Mouse (Mus musculus): ENCODE results near the gene Olfr67. TPM values are rescaled to one million over a fixed set of nuclear protein-coding genes. Genes with fewer than 3 reads are reported as not detected.
"Not testable (repeated sequence)": the region's sequence is repeated elsewhere in the genome, so short reads cannot be mapped to it uniquely, and the experiment has no call there.

The Olfr67 gene
- total RNA-seq (2021): not detected

- DNase-seq (ENCODE audit: extremely low spot score in 1 of 2, low spot score in 1 of 2): no peak
Observed at GRCm38 (mm10) chr7:103791721-103792120, at the start of gene Olfr67. TSS of gene Olfr67 (minus strand) at chr7:103791821.

- no peak for DNase-seq (ENCODE audit: extremely low spot score in 1 of 2, low spot score in 1 of 2)
Observed at GRCm38 (mm10) chr7:103840268-103840667, 48.6 kb upstream of the Olfr67 start, which contains the start of gene Hbb-bh2. TSS of gene Hbb-bh2 (minus strand) at chr7:103840520.

- no peak for DNase-seq (ENCODE audit: extremely low spot score in 1 of 2, low spot score in 1 of 2)
Observed at GRCm38 (mm10) chr7:103827808-103828207, 36.2 kb upstream of the Olfr67 start, which contains the start of gene Hbb-bs. TSS of gene Hbb-bs (minus strand) at chr7:103828096.

GRCm38 (mm10) chr7:103827139-103827538 lies 35.5 kb upstream of the Olfr67 start:
- not testable (repeated sequence) for DNase-seq (ENCODE audit: extremely low spot score in 1 of 2, low spot score in 1 of 2)

- DNase-seq (ENCODE audit: extremely low spot score in 1 of 2, low spot score in 1 of 2): no peak
Observed at GRCm38 (mm10) chr7:103826255-103826887, 34.8 kb upstream of the Olfr67 start.

- DNase-seq (ENCODE audit: extremely low spot score in 1 of 2, low spot score in 1 of 2): no peak
Observed at GRCm38 (mm10) chr7:103825536-103826254, 34.1 kb upstream of the Olfr67 start.

- DNase-seq (ENCODE audit: extremely low spot score in 1 of 2, low spot score in 1 of 2): no peak
Observed at GRCm38 (mm10) chr7:103824597-103824996, 33.0 kb upstream of the Olfr67 start.

GRCm38 (mm10) chr7:103815085-103815484 lies 23.5 kb upstream of the Olfr67 start:
- not testable (repeated sequence) for DNase-seq (ENCODE audit: extremely low spot score in 1 of 2, low spot score in 1 of 2)

- no peak for DNase-seq (ENCODE audit: extremely low spot score in 1 of 2, low spot score in 1 of 2)
Observed at GRCm38 (mm10) chr7:103813766-103814165, 22.1 kb upstream of the Olfr67 start, which contains the start of gene Hbb-bt. TSS of gene Hbb-bt (minus strand) at chr7:103813996.

GRCm38 (mm10) chr7:103813152-103813551 lies 21.5 kb upstream of the Olfr67 start:
- not testable (repeated sequence) for DNase-seq (ENCODE audit: extremely low spot score in 1 of 2, low spot score in 1 of 2)

- DNase-seq (ENCODE audit: extremely low spot score in 1 of 2, low spot score in 1 of 2): no peak
Observed at GRCm38 (mm10) chr7:103812174-103812573, 20.6 kb upstream of the Olfr67 start.

GRCm38 (mm10) chr7:103811223-103811845 lies 19.7 kb upstream of the Olfr67 start:
- no peak for DNase-seq (ENCODE audit: extremely low spot score in 1 of 2, low spot score in 1 of 2)

- DNase-seq (ENCODE audit: extremely low spot score in 1 of 2, low spot score in 1 of 2): no peak
Observed at GRCm38 (mm10) chr7:103810746-103811145, 19.1 kb upstream of the Olfr67 start.

GRCm38 (mm10) chr7:103810296-103810695 lies 18.7 kb upstream of the Olfr67 start:
- no peak for DNase-seq (ENCODE audit: extremely low spot score in 1 of 2, low spot score in 1 of 2)

- DNase-seq (ENCODE audit: extremely low spot score in 1 of 2, low spot score in 1 of 2): no peak
Observed at GRCm38 (mm10) chr7:103809801-103810155, 18.2 kb upstream of the Olfr67 start.

GRCm38 (mm10) chr7:103808971-103809800 lies 17.6 kb upstream of the Olfr67 start:
- DNase-seq (ENCODE audit: extremely low spot score in 1 of 2, low spot score in 1 of 2): no peak

GRCm38 (mm10) chr7:103808120-103808519 lies 16.5 kb upstream of the Olfr67 start:
- DNase-seq (ENCODE audit: extremely low spot score in 1 of 2, low spot score in 1 of 2): not testable (repeated sequence)

- DNase-seq (ENCODE audit: extremely low spot score in 1 of 2, low spot score in 1 of 2): peak in 1 of 2 experiments; percentile 3
Observed at GRCm38 (mm10) chr7:103806856-103807255, 15.2 kb upstream of the Olfr67 start.

- DNase-seq (ENCODE audit: extremely low spot score in 1 of 2, low spot score in 1 of 2): no peak
Observed at GRCm38 (mm10) chr7:103792669-103793388, 1.2 kb upstream of the Olfr67 start.

- no peak for DNase-seq (ENCODE audit: extremely low spot score in 1 of 2, low spot score in 1 of 2)
Observed at GRCm38 (mm10) chr7:103779598-103779997, 12.0 kb downstream of the Olfr67 start, which contains the start of gene Olfr68. TSS of gene Olfr68 (minus strand) at chr7:103779698.
